Mouse (Mus musculus) G1E-ER4 (cell line): ENCODE data around the gene Nol3. TPM values are rescaled to one million over a fixed set of nuclear protein-coding genes. Genes with fewer than 3 reads are reported as not detected.

Source experiments
- GATA1 ChIP-seq: IDR thresholded peaks from one replicate; pipeline ENCODE4 v1.8.0; 2012; ENCODE audit warnings: low read length, inconsistent platforms
- polyA plus RNA-seq: library from polyadenylated mRNA; stranded (reverse); fragments of >175 nt; gene quantifications from 2 replicates; pipeline ENCODE4 v1.2.3, GENCODE M21; 2012

Gene Nol3
- polyA plus RNA-seq, 1 experiment, result 0.43 TPM

DNA sequence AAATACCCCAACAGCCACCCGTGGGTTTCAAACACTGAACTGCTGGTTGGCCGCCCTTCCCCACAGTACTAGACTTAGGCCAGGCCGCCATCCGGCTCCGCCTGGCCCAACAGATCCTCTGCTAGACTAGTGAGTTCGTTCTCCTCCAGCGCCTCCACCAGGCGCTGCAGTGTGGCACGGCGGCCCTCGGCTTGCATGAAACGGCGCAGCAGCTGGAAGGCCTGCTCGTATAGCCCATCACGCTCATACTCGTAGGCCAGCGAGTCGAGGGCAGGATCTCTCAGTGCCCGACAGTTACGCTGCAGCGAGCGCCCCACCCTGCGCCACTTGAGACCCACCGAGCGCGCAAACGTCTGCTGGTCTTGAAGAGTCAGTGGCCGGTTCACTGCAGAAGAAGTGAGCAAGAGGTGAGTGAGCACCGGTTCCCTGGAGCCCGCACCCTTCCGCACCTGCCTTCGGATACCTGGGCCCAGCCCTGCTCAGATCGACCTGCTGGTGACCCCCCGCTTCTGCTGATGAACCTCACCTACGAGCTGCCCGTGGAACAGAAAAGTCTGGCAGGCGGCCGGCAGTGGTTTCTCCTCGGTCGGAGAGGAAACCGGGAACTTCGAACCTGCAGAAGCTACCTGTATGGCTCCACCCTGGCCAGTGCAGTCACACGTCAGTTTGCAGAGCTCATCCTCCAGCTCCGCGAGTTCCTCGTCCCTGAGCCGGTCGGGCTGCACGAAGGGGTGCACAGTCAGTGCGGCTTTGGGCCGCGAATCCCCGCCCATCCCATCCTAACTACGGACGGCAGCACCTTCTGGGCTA, 16.8 kb upstream of the Nol3 start:
- TF ChIP-seq GATA1, result no peak

DNA sequence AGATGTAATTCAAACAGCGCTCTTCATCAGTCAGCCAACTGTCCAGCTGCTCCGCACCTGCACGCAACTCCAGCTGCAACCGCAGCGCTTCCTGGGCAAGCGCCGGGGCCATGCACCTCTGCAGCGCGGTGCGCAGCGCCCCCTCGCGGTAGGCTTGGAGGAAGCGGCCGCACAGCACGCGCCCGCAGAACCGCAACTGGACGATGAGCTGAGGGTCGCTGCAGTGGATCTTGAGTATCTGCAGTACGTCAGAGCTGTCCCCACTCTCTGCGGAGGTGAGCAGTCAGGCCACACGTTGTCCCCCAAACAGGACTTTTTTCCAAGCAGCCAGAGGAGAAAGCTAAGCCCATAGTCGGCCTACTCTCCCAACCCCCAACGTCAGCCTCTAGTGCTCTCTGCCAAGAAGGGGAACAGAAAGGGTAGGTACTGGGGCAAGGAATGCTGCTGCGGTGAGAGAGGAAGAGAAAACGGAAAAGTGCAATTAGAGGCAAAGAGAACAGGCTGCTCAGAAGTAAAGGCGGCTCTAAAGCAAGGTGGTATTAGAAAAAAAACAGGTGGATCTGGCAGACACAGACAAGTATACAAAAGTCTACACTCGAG, 16.1 kb upstream of the Nol3 start:
- no peak for TF ChIP-seq GATA1

DNA sequence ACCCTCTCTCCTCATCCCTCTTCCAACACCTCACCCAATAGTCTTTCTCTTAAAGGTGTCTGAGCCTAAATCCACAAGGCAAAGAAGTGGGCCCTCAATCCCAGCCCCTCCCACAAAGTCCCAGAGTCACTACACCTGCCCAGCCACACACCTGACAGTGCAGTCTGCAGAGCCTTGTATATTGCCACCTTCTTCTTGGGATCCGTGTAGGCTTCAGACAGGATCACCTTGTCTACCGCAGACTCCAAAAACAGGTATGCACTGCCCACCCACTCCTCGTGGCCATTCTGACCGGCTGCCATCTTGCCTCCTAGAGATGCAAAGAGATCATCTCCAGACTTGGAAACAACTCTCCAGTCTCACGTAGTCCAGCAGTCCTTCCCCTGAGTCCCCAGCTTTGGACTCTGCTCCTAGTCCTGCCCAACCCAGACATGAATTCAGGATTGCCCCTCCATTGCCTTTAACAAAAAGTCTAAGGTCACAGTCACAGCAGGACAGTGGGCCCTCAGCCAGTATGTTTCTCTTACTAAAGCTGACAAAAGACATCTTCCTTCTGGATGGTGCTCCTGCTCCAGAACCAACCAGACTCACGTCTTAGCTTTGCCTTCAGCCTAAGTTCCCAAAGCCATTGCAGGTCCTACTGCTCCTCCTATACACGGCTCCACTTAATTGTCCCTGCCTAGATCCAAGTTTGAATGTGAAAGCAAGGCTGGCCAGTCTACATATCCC, 15.4 kb upstream of the Nol3 start:
- TF ChIP-seq GATA1, result no peak

DNA sequence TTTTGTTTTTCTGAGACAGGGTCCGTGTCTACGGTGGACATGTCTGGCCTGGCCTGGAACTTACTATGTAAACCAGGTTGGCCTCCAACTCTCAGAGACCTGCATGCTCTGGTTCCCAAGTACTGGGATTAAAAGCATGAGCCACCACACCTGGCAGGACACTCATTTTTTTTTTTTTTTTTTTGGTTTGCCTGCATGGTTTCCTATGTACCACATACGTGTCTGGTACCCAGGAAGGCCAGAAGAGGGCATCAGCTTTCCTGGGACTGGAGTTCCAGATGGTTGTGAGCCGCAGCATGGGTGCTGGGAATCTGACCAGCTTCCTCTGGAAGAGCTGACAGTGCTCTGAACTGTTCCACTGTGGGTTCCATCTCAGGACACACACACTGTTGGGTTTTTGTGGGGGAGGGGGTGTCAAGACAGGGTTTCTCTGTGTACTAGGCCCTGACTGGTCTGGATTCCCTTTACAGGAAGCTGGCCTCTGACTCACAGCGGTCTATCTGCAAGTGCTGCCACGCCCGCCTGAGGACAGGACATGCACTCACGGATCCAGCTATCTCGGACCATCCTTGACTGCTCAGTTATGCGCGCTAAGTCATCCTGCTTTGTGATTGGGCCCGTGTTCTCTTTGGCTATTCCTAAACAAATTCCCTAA, 14.5 kb upstream of the Nol3 start:
- no peak for TF ChIP-seq GATA1

DNA sequence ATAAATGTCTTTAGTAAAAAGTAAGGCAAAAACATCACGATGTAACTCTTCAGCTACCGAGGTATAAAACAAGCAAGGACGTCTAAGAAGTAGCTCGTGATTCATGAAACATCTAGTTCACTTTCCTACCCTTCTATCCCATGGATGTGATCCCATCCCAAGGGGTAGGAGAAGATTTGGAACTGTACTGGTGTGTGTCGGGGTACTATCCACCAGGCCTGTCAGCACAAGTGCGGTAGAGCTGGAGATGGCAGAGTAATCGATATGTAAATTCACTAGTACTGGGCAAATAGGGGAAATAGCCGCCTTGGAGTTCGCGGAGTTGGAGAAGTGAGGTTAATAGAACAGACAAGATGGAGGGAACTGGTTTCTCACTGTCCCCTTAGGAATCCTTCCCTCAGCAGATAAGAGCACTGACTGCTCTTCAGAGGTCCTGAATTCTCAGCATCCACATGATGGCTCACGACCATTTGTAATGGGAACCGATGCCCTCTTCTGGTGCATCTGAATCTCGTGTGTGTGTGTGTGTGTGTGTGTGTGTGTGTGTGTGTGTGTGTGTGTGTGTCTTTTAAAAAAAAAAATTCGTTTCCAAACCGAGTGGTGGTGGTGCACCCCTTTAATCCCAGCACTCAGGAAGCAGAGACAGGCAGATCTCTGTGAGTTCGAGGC, 12.6 kb upstream of the Nol3 start:
- no peak for TF ChIP-seq GATA1

DNA sequence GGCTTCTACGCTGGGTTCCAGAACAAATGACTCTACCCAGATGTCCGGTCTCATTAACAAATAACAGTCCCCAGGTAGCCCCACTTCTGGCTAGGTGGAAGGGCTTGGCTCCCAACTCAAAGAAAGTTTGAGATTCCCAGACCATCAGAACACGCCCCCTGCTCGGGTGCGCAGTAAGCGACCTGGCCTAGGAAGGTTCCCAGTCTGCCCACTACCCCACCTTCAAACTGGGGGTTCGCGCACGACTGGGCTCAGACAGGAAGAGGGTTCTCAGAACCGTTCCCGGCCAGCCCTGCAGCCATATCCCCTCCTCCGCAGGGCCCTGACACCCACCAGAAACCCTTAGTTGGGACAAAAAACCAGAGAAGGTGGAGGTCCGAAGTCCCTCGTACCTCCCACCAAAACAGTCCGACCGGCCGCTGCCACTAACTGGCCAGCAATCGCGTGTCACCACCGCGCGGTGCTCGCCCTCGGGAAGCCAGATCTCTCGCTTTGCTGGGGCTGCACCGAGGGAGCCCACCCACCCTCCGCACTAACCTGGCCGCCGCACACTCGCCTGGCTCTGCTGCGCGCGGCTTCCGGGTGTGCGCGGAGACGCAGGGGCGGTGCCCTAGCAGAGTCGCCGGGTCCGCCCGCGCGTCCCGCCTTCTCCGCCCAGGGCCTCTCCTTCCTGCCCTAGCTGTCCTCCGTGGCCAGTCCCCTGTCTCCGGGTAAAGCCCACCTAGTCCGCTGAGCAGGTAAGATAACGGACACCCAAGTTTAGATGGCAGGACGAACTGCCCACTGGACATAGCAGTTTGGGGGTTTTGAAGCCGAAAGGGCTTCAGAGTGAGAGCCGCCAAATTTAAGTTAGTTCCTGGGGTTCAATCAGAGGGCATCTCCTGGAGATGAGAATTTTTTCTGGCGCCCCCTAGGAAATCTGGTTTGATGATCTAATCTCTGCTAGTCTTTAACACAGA, 11.6 kb upstream of the Nol3 start, which contains the start of the genes Tradd and Fbxl8:
Tradd (minus strand) TSS at position 586 of the 959 bp plus-strand sequence.
Fbxl8 (plus strand) TSS at position 625 of the 959 bp plus-strand sequence.
- TF ChIP-seq GATA1, result no peak

DNA sequence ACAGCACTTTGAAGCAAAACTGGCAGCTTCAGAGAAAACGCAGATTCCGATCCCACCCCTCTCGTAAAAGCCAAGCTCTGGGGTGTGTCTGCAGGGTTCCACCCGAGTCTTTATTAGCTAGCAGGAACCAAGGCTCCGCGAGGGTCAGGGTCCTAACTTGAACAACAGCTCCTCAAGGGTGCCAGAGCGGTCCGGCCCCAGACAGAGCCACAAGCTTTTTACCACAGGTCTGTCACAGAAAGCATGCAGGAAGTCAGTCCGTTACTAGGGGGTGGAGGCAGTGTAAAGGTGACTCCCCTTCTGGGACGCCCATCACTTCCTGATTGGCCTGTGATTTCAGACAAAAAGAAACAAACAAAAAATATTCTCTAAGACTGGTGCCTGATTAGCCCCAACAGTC, 10.8 kb upstream of the Nol3 start:
- no peak for TF ChIP-seq GATA1

DNA sequence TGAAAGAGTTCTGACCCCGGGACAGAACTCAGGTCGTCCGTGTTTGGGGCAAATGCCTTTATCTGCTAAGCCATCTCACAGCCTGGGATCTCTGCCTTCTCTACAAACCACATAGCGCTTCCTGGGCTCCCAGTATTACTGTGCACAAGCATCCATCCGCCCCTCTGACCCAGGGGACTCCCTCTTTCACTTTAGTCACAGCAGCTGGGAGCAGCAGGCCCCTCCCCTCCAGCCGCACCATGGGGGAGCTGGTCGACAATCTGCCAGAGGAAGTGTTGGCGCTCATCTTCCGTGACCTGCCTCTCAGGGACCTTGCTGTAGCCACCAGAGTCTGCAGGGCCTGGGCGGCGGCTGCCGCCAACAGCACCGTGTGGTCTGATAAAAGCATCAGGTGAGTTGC, 9.2 kb upstream of the Nol3 start:
- no peak for TF ChIP-seq GATA1

DNA sequence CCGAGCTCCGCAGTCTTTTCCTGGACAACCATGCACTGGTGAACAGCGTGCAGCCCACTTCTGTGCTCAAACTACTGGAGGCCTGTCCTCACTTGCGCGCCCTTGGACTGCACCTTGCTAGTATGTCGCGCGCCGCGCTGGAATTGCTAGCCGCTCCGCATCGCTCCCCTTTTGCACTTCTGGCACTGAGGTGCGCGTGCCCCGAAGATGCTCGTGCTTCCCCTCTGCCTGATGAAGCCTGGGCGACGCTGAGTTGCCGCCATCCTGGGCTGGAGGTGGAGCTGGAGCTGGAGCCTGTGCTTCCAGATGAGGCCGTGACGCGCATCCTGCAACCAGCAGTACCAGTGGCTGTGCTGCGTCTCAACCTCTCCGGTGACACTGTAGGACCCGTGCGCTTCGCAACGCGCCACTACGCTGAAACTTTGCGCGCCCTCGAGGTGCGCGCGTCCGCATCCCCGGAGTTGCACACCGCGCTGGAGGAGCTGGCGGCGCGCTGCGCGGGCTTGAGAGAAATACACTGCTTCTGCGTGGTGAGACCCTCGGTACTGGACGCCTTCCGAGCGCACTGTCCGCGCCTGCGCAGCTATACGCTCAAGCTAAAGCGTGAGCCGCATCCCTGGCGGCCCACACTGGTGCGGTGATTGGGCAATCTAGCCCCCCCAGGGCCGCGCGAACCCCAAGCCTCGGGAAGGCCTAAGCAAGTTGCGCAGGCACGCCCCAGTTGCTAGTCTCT, 7.4 kb upstream of the Nol3 start:
- no peak for TF ChIP-seq GATA1

DNA sequence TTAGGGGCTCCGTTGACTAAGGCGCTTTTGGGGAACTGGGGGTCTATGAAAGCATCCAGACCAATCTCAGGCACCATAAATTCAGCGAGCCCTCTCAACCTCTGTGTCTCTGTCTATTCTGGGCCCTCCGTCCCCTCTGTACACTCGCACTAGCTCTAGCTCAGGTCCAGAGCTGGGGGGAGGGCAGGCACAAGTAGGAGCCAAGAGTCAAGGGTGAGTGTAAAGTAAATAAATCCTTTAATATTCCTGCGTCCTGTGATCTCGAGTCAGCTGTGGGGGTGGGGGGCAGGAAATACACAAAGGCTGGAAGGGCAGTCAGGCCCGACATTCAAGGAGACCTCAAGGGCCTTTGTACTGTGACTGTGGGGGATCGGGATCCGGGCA, 6.9 kb upstream of the Nol3 start:
- TF ChIP-seq GATA1, result no peak

DNA sequence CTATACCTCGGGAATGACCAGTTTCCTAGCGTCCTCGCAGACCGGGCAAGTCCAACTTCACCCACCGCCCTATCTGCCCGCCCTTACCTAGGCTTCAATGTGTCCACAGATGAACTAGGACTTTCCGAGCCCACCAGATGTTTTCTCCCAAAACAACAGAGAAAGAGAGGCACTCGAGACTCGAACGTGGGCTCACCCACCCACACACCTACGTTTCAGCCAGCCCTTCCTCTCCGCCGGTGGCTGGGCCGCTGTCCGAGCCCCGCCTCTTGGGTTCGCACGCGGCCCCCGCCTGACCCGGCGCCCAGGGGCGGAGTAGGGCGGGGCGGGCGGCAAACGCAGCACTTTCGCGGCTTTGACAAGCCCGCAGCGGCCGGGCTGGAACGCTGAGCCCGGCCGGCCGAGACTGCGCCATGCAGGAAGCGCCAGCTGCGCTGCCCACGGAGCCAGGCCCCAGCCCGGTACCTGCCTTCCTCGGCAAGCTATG, 6.4 kb upstream of the Nol3 start, which contains the start of gene Hsf4:
Hsf4 (plus strand) TSS at position 341 of the 487 bp plus-strand sequence.
- TF ChIP-seq GATA1, result no peak

DNA sequence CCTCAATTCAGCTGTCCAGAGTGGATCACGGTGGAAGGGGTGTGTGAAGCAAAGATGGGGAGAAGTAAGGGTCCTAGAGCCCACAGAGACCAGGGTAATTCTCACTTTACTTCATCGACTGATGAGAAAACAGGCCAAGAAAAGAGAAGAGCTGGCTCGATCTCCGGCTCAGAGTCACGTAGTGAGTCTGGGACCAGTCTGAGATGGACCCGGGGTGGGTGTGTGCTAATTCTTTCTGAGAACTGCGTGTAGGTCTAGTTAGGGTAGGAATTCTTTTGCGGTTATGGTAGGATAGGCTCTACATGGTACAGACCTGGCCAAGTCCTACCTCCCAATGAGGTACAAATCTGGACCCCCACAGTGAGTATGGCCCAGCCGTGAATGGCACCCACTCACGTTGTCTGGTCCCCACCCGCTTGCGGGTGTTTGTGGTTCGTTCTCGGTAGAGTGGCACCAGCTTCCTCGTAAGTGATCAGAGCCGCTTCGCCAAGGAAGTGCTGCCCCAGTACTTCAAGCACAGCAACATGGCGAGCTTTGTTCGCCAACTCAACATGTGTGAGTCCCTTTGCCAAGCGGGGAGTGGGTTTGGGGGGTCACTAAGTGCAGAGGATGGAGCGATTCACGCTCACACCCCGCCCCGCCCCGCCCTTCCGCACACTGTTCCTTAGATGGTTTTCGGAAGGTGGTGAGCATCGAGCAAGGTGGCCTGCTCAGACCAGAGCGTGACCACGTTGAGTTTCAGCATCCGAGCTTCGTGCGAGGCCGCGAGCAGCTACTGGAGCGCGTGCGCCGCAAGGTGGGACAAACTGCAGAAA, 5.6 kb upstream of the Nol3 start:
- no peak for TF ChIP-seq GATA1

DNA sequence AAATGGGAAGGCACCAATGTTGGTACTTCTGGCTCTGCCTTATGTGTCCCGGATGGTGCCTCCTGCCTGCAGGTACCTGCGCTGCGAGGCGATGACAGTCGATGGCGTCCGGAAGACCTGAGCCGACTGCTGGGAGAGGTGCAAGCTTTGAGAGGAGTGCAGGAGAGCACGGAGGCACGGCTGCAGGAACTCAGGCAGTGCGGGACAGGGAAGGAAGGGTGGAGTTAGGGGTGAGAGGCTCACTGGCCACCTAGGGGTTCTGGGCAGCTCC, 5.1 kb upstream of the Nol3 start:
- no peak for TF ChIP-seq GATA1
